Mouse (Mus musculus): ENCODE measurements around the gene Zfp420. TPM values are rescaled to one million over a fixed set of nuclear protein-coding genes. Genes with fewer than 3 reads are reported as not detected.
A peak's percentile ranks its signal among the peaks of the same experiment; 100 is the strongest.
"Not testable (repeated sequence)": the region's sequence is repeated elsewhere in the genome, so short reads cannot be mapped to it uniquely, and the experiment has no call there.

Gene Zfp420
- total and polyA plus RNA-seq, 2 experiments = 0.50 to 2.8 TPM

- no peak overlapping the region for H3K4me3 ChIP-seq (ENCODE audit: insufficient read depth, low read depth, low read length)
- 86% methylated on average over 5 of the region's 5 CpGs for WGBS
- no peak overlapping the region for H3K27ac ChIP-seq (replicated peaks; ENCODE audit: insufficient read depth, low read depth, low read length)
- H3K4me1 ChIP-seq (ENCODE audit: control insufficient read depth, insufficient read depth, low read length) = no peaks in the 10 kb centered on the region
- H3K9ac ChIP-seq (ENCODE audit: low read depth, low read length) = no peak overlapping the region
- no peak for TF ChIP-seq CTCF (IDR thresholded peaks at IDR 0.05; ENCODE audit: low read depth, low read length)
- no peak for TF ChIP-seq POLR2A (IDR thresholded peaks at IDR 0.05; ENCODE audit: extremely low read depth, insufficient read depth, low read length)
- no peaks in the 10 kb centered on the region for H3K27me3 ChIP-seq (ENCODE audit: control insufficient read depth, insufficient read depth, low read length)
- H3K36me3 ChIP-seq (ENCODE audit: control insufficient read depth, insufficient read depth, low read length) = peaks cover 15% of the 10 kb centered on the region
- DNase-seq (ENCODE audit: extremely low read depth, low read depth, low spot score) = no peak
- no peaks in the 10 kb centered on the region for H3K79me2 ChIP-seq (ENCODE audit: control insufficient read depth, insufficient read depth, low read length)
Observed at GRCm38 (mm10) chr7:29844616-29845015, 15.2 kb upstream of the Zfp420 start.

GRCm38 (mm10) chr7:29852831-29853218 lies 7.0 kb upstream of the Zfp420 start:
- Histone ChIP-seq H3K9ac (ENCODE audit: low read depth, low read length) (no peak overlapping the region), H3K4me1 (ENCODE audit: control insufficient read depth, insufficient read depth, low read length) (peaks cover 3% of the 10 kb centered on the region; the same call in 1 of the 2 replicates), H3K36me3 (ENCODE audit: control insufficient read depth, insufficient read depth, low read length) (no peaks in the 10 kb centered on the region), H3K27ac (replicated peaks; ENCODE audit: insufficient read depth, low read depth, low read length) (no peak overlapping the region), H3K4me3 (ENCODE audit: insufficient read depth, low read depth, low read length) (peak overlapping the region; percentile 66; the same call in 1 of the 2 replicates), H3K79me2 (ENCODE audit: control insufficient read depth, insufficient read depth, low read length) (no peaks in the 10 kb centered on the region), H3K27me3 (ENCODE audit: control insufficient read depth, insufficient read depth, low read length) (no peaks in the 10 kb centered on the region)
- 57% methylated on average over 9 of the region's 9 CpGs for WGBS
- TF ChIP-seq POLR2A (IDR thresholded peaks at IDR 0.05; ENCODE audit: extremely low read depth, insufficient read depth, low read length) = no peak
- no peak for TF ChIP-seq CTCF (IDR thresholded peaks at IDR 0.05; ENCODE audit: low read depth, low read length)
- no peak for DNase-seq (ENCODE audit: extremely low read depth, low read depth, low spot score)

GRCm38 (mm10) chr7:29853219-29853842 lies 6.4 kb upstream of the Zfp420 start, which contains the start of gene Zfp940:
TSS of gene Zfp940 (minus strand) at chr7:29853669.
- H3K27ac ChIP-seq (replicated peaks; ENCODE audit: insufficient read depth, low read depth, low read length) = no peak within 1 kb of the TSS
- H3K9ac ChIP-seq (ENCODE audit: low read depth, low read length) = peak within 1 kb of the TSS; percentile 48
- no peaks in the 10 kb centered on the region for H3K79me2 ChIP-seq (ENCODE audit: control insufficient read depth, insufficient read depth, low read length)
- TF ChIP-seq POLR2A (IDR thresholded peaks at IDR 0.05; ENCODE audit: extremely low read depth, insufficient read depth, low read length) = no peak
- no peak for TF ChIP-seq CTCF (IDR thresholded peaks at IDR 0.05; ENCODE audit: low read depth, low read length)
- no peaks in the 10 kb centered on the region for H3K36me3 ChIP-seq (ENCODE audit: control insufficient read depth, insufficient read depth, low read length)
- peak within 1 kb of the TSS; percentile 66 for H3K4me3 ChIP-seq (ENCODE audit: insufficient read depth, low read depth, low read length)
- DNase-seq (ENCODE audit: extremely low read depth, low read depth, low spot score) = peak; percentile 82
- WGBS = 2% methylated on average over 21 of the region's 21 CpGs
- H3K4me1 ChIP-seq (ENCODE audit: control insufficient read depth, insufficient read depth, low read length) = peaks cover 3% of the 10 kb centered on the region; the same call in 1 of the 2 replicates
- no peaks in the 10 kb centered on the region for H3K27me3 ChIP-seq (ENCODE audit: control insufficient read depth, insufficient read depth, low read length)

GRCm38 (mm10) chr7:29861660-29862059 lies 1.9 kb downstream of the Zfp420 start:
- no peaks in the 10 kb centered on the region for H3K27me3 ChIP-seq (ENCODE audit: control insufficient read depth, insufficient read depth, low read length)
- H3K36me3 ChIP-seq (ENCODE audit: control insufficient read depth, insufficient read depth, low read length) = no peaks in the 10 kb centered on the region; the same call in 1 of the 2 replicates
- peaks cover 2% of the 10 kb centered on the region for H3K4me1 ChIP-seq (ENCODE audit: control insufficient read depth, insufficient read depth, low read length)
- no peak overlapping the region for H3K27ac ChIP-seq (replicated peaks; ENCODE audit: insufficient read depth, low read depth, low read length)
- TF ChIP-seq POLR2A (IDR thresholded peaks at IDR 0.05; ENCODE audit: extremely low read depth, insufficient read depth, low read length) (no peak), CTCF (IDR thresholded peaks at IDR 0.05; ENCODE audit: low read depth, low read length) (no peak)
- no peak for DNase-seq (ENCODE audit: extremely low read depth, low read depth, low spot score)
- H3K9ac ChIP-seq (ENCODE audit: low read depth, low read length) = no peak overlapping the region
- no peak overlapping the region for H3K4me3 ChIP-seq (ENCODE audit: insufficient read depth, low read depth, low read length)
- no peaks in the 10 kb centered on the region for H3K79me2 ChIP-seq (ENCODE audit: control insufficient read depth, insufficient read depth, low read length)
- 95% methylated on average over 7 of the region's 7 CpGs for whole genome bisulfite sequencing

GRCm38 (mm10) chr7:29874256-29874655 lies 14.5 kb downstream of the Zfp420 start:
- Histone ChIP-seq H3K9ac (ENCODE audit: low read depth, low read length) (no peak overlapping the region), H3K27ac (replicated peaks; ENCODE audit: insufficient read depth, low read depth, low read length) (no peak overlapping the region), H3K4me1 (ENCODE audit: control insufficient read depth, insufficient read depth, low read length) (no peaks in the 10 kb centered on the region), H3K27me3 (ENCODE audit: control insufficient read depth, insufficient read depth, low read length) (peaks cover 7% of the 10 kb centered on the region; the same call in 1 of the 2 replicates), H3K4me3 (ENCODE audit: insufficient read depth, low read depth, low read length) (no peak overlapping the region), H3K79me2 (ENCODE audit: control insufficient read depth, insufficient read depth, low read length) (no peaks in the 10 kb centered on the region), H3K36me3 (ENCODE audit: control insufficient read depth, insufficient read depth, low read length) (peaks cover 26% of the 10 kb centered on the region)
- TF ChIP-seq POLR2A (IDR thresholded peaks at IDR 0.05; ENCODE audit: extremely low read depth, insufficient read depth, low read length) (no peak), CTCF (IDR thresholded peaks at IDR 0.05; ENCODE audit: low read depth, low read length) (no peak)
- DNase-seq (ENCODE audit: extremely low read depth, low read depth, low spot score) = no peak
- 97% methylated on average over 10 of the region's 10 CpGs for WGBS

GRCm38 (mm10) chr7:29877561-29877960 lies 17.8 kb downstream of the Zfp420 start:
- DNase-seq (ENCODE audit: extremely low read depth, low read depth, low spot score); H3K27ac ChIP-seq (replicated peaks; ENCODE audit: insufficient read depth, low read depth, low read length); H3K27me3 ChIP-seq (ENCODE audit: control insufficient read depth, insufficient read depth, low read length); H3K79me2 ChIP-seq (ENCODE audit: control insufficient read depth, insufficient read depth, low read length); H3K4me1 ChIP-seq (ENCODE audit: control insufficient read depth, insufficient read depth, low read length); H3K4me3 ChIP-seq (ENCODE audit: insufficient read depth, low read depth, low read length); H3K9ac ChIP-seq (ENCODE audit: low read depth, low read length): not testable (repeated sequence)
- H3K36me3 ChIP-seq (ENCODE audit: control insufficient read depth, insufficient read depth, low read length) = peaks cover 21% of the 10 kb centered on the region
- 95% methylated on average over 9 of the region's 9 CpGs for WGBS
